Mouse (Mus musculus) intestine, postnatal 0 days (tissue): ENCODE results near the gene Cdadc1. TPM values are rescaled to one million over a fixed set of nuclear protein-coding genes. Genes with fewer than 3 reads are reported as not detected.

Experiments
- ATAC-seq: fragments of 200-750 bp; cut with Nextera tagmentation; 2 replicates; pipeline ENCODE4 v1.8.0; 2017; ENCODE audit warnings: mild to moderate bottlenecking, moderate TSS enrichment, moderate library complexity
- H3K27ac ChIP-seq: fragments of 300-500 bp; sonication (generic); 2 replicates; pipeline ENCODE4 v1.5.1; 2014; ENCODE audit warnings: mild to moderate bottlenecking, low read depth, low read length, moderate library complexity
- H3K27me3 ChIP-seq: fragments of 300-500 bp; sonication (generic); replicated peaks from 2 replicates; pipeline ENCODE4 v1.6.1; 2014; ENCODE audit warnings: low read length, mixed read lengths; ENCODE audit not compliant: control insufficient read depth, insufficient read depth
- H3K36me3 ChIP-seq: fragments of 300-500 bp; sonication (generic); 2 replicates; pipeline ENCODE4 v1.6.1; 2014; ENCODE audit warnings: mild to moderate bottlenecking, moderate library complexity; ENCODE audit not compliant: control insufficient read depth, insufficient read depth
- H3K4me1 ChIP-seq: fragments of 300-500 bp; sonication (generic); replicated peaks from 2 replicates; pipeline ENCODE4 v1.6.1; 2014; ENCODE audit warnings: antibody characterized with exemption, low read length, mixed read lengths; ENCODE audit not compliant: control insufficient read depth, insufficient read depth
- H3K4me2 ChIP-seq: fragments of 300-500 bp; sonication (generic); replicated peaks from 2 replicates; pipeline ENCODE4 v1.6.1; 2014; ENCODE audit warnings: low read depth, mild to moderate bottlenecking, moderate library complexity
- H3K4me3 ChIP-seq: fragments of 300-500 bp; sonication (generic); 2 replicates; pipeline ENCODE4 v1.5.1; 2014; ENCODE audit warnings: low read depth, low read length
- H3K9ac ChIP-seq: fragments of 300-500 bp; sonication (generic); 2 replicates; pipeline ENCODE4 v1.6.1; 2014; ENCODE audit warnings: mild to moderate bottlenecking, low read depth, low read length
- H3K9me3 ChIP-seq: fragments of 300-500 bp; sonication (generic); 2 replicates; pipeline ENCODE4 v1.6.1; 2016; ENCODE audit warnings: mixed run types; ENCODE audit not compliant: control insufficient read depth
- CTCF ChIP-seq: sonication (generic); IDR thresholded peaks from 2 replicates; pipeline ENCODE4 v1.5.1; 2016; ENCODE audit warnings: low read depth, mild to moderate bottlenecking, control low read depth, antibody characterized with exemption, moderate library complexity
- WGBS: fragments of 180-500 bp; shearing (Covaris S2); extraction: QIAGEN DNeasy Blood & Tissue Kit; methylation state at CpG from one replicate; pipeline ENCODE4 v1.1.7; 2014; 5-methylcytosine and 5-hydroxymethylcytosine counted together
- polyA plus RNA-seq: library from polyadenylated mRNA; unstranded; fragments of >200 nt; fragmentation: Nextera tagmentation; extraction: Ambion mirVana; gene quantifications from 2 replicates; pipeline ENCODE4 v1.2.1, GENCODE M21; 2015

Cdadc1 gene
- polyA plus RNA-seq, 1 experiment from 2014 or later = 22.3 TPM

DNA sequence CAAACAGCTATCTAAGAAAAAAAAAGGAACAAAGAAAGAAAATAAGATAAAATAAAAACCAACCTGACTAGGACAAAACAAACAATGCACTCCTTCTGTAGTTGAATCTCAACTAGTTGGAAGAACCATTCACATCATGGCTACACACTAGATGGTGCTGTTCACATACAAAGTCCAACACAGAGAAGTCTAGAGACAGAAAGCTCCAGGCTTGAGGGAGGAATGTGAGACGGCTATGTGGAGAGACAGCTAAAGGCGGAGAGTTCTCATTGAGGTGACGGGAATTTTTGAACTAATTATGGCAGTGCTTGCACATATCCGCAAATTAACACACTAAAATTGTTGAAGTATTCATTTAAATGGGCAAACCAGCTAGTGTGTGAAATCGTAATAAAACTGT lies 43.7 kb downstream of the Cdadc1 start:
- Histone ChIP-seq H3K9ac (no peak overlapping the region), H3K27me3 (no peaks in the 10 kb centered on the region), H3K9me3 (no peaks in the 10 kb centered on the region), H3K36me3 (peaks cover under 1% of the 10 kb centered on the region; the same call in 1 of the 2 replicates), H3K4me3 (no peak overlapping the region), H3K4me2 (no peak overlapping the region), H3K4me1 (no peaks in the 10 kb centered on the region), H3K27ac (no peak overlapping the region)
- peak; percentile 67 for TF ChIP-seq CTCF
- WGBS = 77% methylated on average over 5 of the region's 5 CpGs
- ATAC-seq = no peak

- TF ChIP-seq CTCF = no peak
- H3K9me3 ChIP-seq = no peaks in the 10 kb centered on the region
- ATAC-seq = 0 out of 2 replicates have a peak, but pooled peaks have one; percentile 11
- H3K4me3 ChIP-seq = no peak overlapping the region
- no peak overlapping the region for H3K27ac ChIP-seq
- no peaks in the 10 kb centered on the region for H3K27me3 ChIP-seq
- peaks cover 3% of the 10 kb centered on the region; the same call in 1 of the 2 replicates for H3K36me3 ChIP-seq
- no peaks in the 10 kb centered on the region for H3K4me1 ChIP-seq
- WGBS = 45% methylated on average over 8 of the region's 8 CpGs
- no peak overlapping the region for H3K9ac ChIP-seq
- no peak overlapping the region for H3K4me2 ChIP-seq
Observed at GRCm38 (mm10) chr14:59551956-59552355, 45.8 kb downstream of the Cdadc1 start.

DNA sequence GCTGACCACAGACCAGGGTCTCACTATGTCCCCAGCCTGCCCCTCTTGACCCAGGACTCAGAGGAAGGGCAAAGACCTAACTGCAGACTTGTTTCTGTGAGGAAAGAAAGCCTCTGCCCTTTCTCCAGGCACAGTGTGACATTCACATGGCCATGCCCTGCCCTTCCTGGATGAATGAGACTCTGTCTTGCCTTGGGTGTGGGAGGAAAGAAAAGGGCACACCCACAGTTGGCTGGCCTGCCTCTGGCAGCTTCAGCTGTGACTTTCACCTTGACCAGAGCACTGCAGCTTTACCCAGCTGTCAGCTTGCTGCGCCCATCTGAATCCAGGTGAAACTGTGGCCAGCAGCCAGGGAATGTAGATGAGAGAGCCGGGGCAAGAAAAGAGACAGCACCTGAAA lies 46.9 kb downstream of the Cdadc1 start:
- Histone ChIP-seq H3K9ac (no peak overlapping the region), H3K27me3 (no peaks in the 10 kb centered on the region), H3K9me3 (no peaks in the 10 kb centered on the region), H3K36me3 (peaks cover 9% of the 10 kb centered on the region), H3K4me2 (no peak overlapping the region), H3K27ac (no peak overlapping the region), H3K4me1 (no peaks in the 10 kb centered on the region), H3K4me3 (no peak overlapping the region)
- peak; percentile 80 for ATAC-seq
- no peak for TF ChIP-seq CTCF
- 46% methylated on average over 2 of the region's 2 CpGs for WGBS

GRCm38 (mm10) chr14:59549106-59549505 lies 48.7 kb downstream of the Cdadc1 start:
- H3K36me3 ChIP-seq = peaks cover 9% of the 10 kb centered on the region
- H3K4me2 ChIP-seq = no peak overlapping the region
- H3K27me3 ChIP-seq = no peaks in the 10 kb centered on the region
- WGBS = 80% methylated on average over 6 of the region's 6 CpGs
- no peak overlapping the region for H3K4me3 ChIP-seq
- H3K4me1 ChIP-seq = no peaks in the 10 kb centered on the region
- no peaks in the 10 kb centered on the region for H3K9me3 ChIP-seq
- no peak overlapping the region for H3K27ac ChIP-seq
- no peak overlapping the region for H3K9ac ChIP-seq
- no peak for TF ChIP-seq CTCF
- no peak for ATAC-seq

DNA sequence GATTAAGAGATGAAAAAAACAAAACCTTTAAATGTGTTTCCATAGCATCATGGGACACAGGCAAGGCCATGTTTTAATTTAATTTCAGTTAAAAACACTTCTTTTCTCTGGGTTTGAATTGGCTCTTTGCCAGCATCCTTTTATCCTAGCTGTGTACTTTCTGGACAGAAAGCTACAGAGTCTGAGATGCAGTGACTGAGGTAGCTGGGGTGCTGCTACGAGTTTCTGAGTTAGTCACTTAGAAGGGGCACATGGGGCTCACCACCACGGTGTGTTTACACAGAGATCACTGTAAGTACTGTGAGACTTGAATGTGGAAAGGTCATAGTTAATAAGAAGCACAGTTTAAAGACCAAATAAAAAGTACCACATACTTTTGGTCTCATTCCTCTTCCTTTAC lies 49.2 kb downstream of the Cdadc1 start:
- H3K9ac ChIP-seq = no peak overlapping the region
- no peak overlapping the region for H3K4me2 ChIP-seq
- no peaks in the 10 kb centered on the region for H3K4me1 ChIP-seq
- peaks cover 9% of the 10 kb centered on the region for H3K36me3 ChIP-seq
- H3K4me3 ChIP-seq = no peak overlapping the region
- 35% methylated on average over 2 of the region's 2 CpGs for WGBS
- H3K27me3 ChIP-seq = no peaks in the 10 kb centered on the region
- ATAC-seq = no peak
- TF ChIP-seq CTCF = no peak
- no peaks in the 10 kb centered on the region for H3K9me3 ChIP-seq
- H3K27ac ChIP-seq = no peak overlapping the region

GRCm38 (mm10) chr14:59547530-59547929 lies 50.2 kb downstream of the Cdadc1 start:
- no peak overlapping the region for H3K4me3 ChIP-seq
- ATAC-seq = no peak
- H3K36me3 ChIP-seq = peaks cover 9% of the 10 kb centered on the region
- no peak overlapping the region for H3K4me2 ChIP-seq
- no peaks in the 10 kb centered on the region for H3K4me1 ChIP-seq
- H3K27me3 ChIP-seq = no peaks in the 10 kb centered on the region
- H3K9ac ChIP-seq = no peak overlapping the region
- no peak for TF ChIP-seq CTCF
- WGBS = 67% methylated on average over 5 of the region's 5 CpGs
- H3K27ac ChIP-seq = no peak overlapping the region
- no peaks in the 10 kb centered on the region for H3K9me3 ChIP-seq
